9 mouse cellular contexts compared by ENCODE assay signal in genomic region chr4:46454097-46454864, GRCm38 (mm10). TPM values are rescaled to one million over a fixed set of nuclear protein-coding genes. Genes with fewer than 3 reads are reported as not detected.
DNase-seq lines count a peak whose midpoint lies in the region; ATAC-seq and TF ChIP-seq lines count a peak whose summit lies in the region.
"Had no signal": no experiment of that assay in that cellular context is flagged by ENCODE, and none has a peak within 500 bp of the region (broad histone marks: within the 10 kb centered on the region; RNA-seq: fewer than 3 reads in every experiment).

No protein-coding gene starts in this region.

- H3K4me2 ChIP-seq in midbrain, embryonic 12.5 days (replicated peaks): peak overlapping the region; percentile 83; the same call in 1 of the 2 replicates
- H3K4me2 ChIP-seq in midbrain, embryonic 11.5 days: no peak overlapping the region
- peak overlapping the region; percentile 84 for H3K4me2 ChIP-seq in forebrain, embryonic 11.5 days (ENCODE audit: low read depth, low read length, severe bottlenecking)

- TF ChIP-seq CTCF in bone marrow, adult 2 months (IDR thresholded peaks at IDR 0.05; ENCODE audit: control insufficient read depth, insufficient read depth, low read length): no peak

- no peaks in the 10 kb centered on the region for H3K36me3 ChIP-seq in midbrain, embryonic 12.5 days
- no peaks in the 10 kb centered on the region for H3K36me3 ChIP-seq in midbrain, embryonic 11.5 days (ENCODE audit: control insufficient read depth, insufficient read depth, low read length)
- H3K36me3 ChIP-seq in forebrain, embryonic 11.5 days (ENCODE audit: control insufficient read depth, insufficient read depth, low read length): no peaks in the 10 kb centered on the region; the same call in 1 of the 2 replicates

- no peak for DNase-seq in midbrain, embryonic 11.5 days (ENCODE audit: low spot score, missing footprints)
- no peak for DNase-seq in forebrain, embryonic 11.5 days (ENCODE audit: low spot score)
- DNase-seq in right cerebral cortex, adult 2 months (ENCODE audit: low spot score in 2 of 2): no peak
- DNase-seq in cerebellum, adult 8-10 months: no peak
- DNase-seq: adrenal gland, postnatal 10 days had no signal

- WGBS in midbrain, embryonic 12.5 days: 81% methylated on average over 5 of the region's 5 CpGs
- WGBS in midbrain, embryonic 11.5 days: 81% methylated on average over 5 of the region's 5 CpGs
- WGBS in bone marrow, adult 2 months: 25% methylated on average over 5 of the region's 5 CpGs
- whole genome bisulfite sequencing in forebrain, embryonic 11.5 days: 75% methylated on average over 5 of the region's 5 CpGs

- no peak overlapping the region for H3K9ac ChIP-seq in midbrain, embryonic 12.5 days (replicated peaks)
- H3K9ac ChIP-seq in midbrain, embryonic 11.5 days (ENCODE audit: low read length): no peak overlapping the region
- H3K9ac ChIP-seq in forebrain, embryonic 11.5 days (ENCODE audit: low read length): no peak overlapping the region

- ATAC-seq in midbrain, embryonic 12.5 days (ENCODE audit: low FRiP score, low read depth): no peak
- ATAC-seq in midbrain, embryonic 11.5 days (ENCODE audit: low FRiP score): no peak
- ATAC-seq in forebrain, embryonic 11.5 days (replicated peaks; ENCODE audit: low FRiP score): no peak
- peak; percentile 8 for ATAC-seq in megakaryocyte progenitor cell, adult 5-6 weeks (replicated peaks; ENCODE audit: poor library complexity)

- H3K4me3 ChIP-seq in midbrain, embryonic 12.5 days: no peak overlapping the region
- no peak overlapping the region for H3K4me3 ChIP-seq in midbrain, embryonic 11.5 days (ENCODE audit: low read depth, low read length)
- peak overlapping the region; percentile 17 for H3K4me3 ChIP-seq in bone marrow, adult 2 months (replicated peaks; ENCODE audit: control insufficient read depth, low read depth, low read length)
- no peak overlapping the region for H3K4me3 ChIP-seq in forebrain, embryonic 11.5 days (ENCODE audit: low read depth, low read length)

- no peak overlapping the region for H3K27ac ChIP-seq in midbrain, embryonic 12.5 days (replicated peaks)
- H3K27ac ChIP-seq in midbrain, embryonic 11.5 days (ENCODE audit: low read depth, low read length): no peak overlapping the region
- no peak overlapping the region; the same call in 1 of the 2 replicates for H3K27ac ChIP-seq in bone marrow, adult 2 months (ENCODE audit: control insufficient read depth, insufficient read depth, low read depth, low read length, poor library complexity)
- H3K27ac ChIP-seq in forebrain, embryonic 11.5 days (ENCODE audit: low read depth, low read length): no peak overlapping the region

- no peaks in the 10 kb centered on the region for H3K9me3 ChIP-seq in midbrain, embryonic 12.5 days
- H3K9me3 ChIP-seq in midbrain, embryonic 11.5 days (ENCODE audit: control insufficient read depth, low read length): no peaks in the 10 kb centered on the region
- H3K9me3 ChIP-seq in forebrain, embryonic 11.5 days (ENCODE audit: control insufficient read depth, low read length): no peaks in the 10 kb centered on the region

- H3K27me3 ChIP-seq in midbrain, embryonic 12.5 days: no peaks in the 10 kb centered on the region
- H3K27me3 ChIP-seq in midbrain, embryonic 11.5 days (ENCODE audit: control insufficient read depth, insufficient read depth, low read length): no peaks in the 10 kb centered on the region
- no peaks in the 10 kb centered on the region for H3K27me3 ChIP-seq in forebrain, embryonic 11.5 days (ENCODE audit: control insufficient read depth, insufficient read depth, low read length)

- peaks cover 31% of the 10 kb centered on the region for H3K4me1 ChIP-seq in midbrain, embryonic 12.5 days
- H3K4me1 ChIP-seq in midbrain, embryonic 11.5 days (ENCODE audit: control insufficient read depth, insufficient read depth, low read length): peaks cover 20% of the 10 kb centered on the region
- H3K4me1 ChIP-seq in bone marrow, adult 2 months (ENCODE audit: control insufficient read depth, insufficient read depth, low read length): peaks cover 6% of the 10 kb centered on the region; the same call in 1 of the 2 replicates
- peaks cover 14% of the 10 kb centered on the region for H3K4me1 ChIP-seq in forebrain, embryonic 11.5 days (replicated peaks; ENCODE audit: control insufficient read depth, insufficient read depth, low read length)

- no peak for TF ChIP-seq POLR2A in bone marrow, adult 2 months (IDR thresholded peaks at IDR 0.05; ENCODE audit: borderline replicate concordance, control insufficient read depth, low read depth, low read length)

RNA-seq across cellular contexts. Expression of gene Anp32b, which starts 3.6 kb away (rescaled TPM):
- 237 and 256 TPM in 2 replicates for polyA plus RNA-seq in midbrain, embryonic 12.5 days (2016; fragmentation: Nextera tagmentation; extraction: Ambion mirVana)
- polyA plus RNA-seq in midbrain, embryonic 11.5 days (2014; fragmentation: Nextera tagmentation; extraction: Ambion mirVana): 285 and 311 TPM in 2 replicates
- polyA plus RNA-seq in bone marrow, adult 2 months (2011; ENCODE audit: insufficient read depth, insufficient read length, low replicate concordance, missing spikeins): 614 and 712 TPM in 2 replicates
- polyA plus RNA-seq in forebrain, embryonic 11.5 days (2014; fragmentation: Nextera tagmentation; extraction: Ambion mirVana): 320 and 324 TPM in 2 replicates
- total RNA-seq in megakaryocyte progenitor cell, adult 5-6 weeks (2015): 743 and 817 TPM in 2 replicates
- total RNA-seq in megakaryocyte progenitor cell, adult 5-6 weeks (2017): 148 and 191 TPM in 2 replicates

RNA-seq across cellular contexts. Expression of gene Nans, which starts 34.8 kb away (rescaled TPM):
- polyA plus RNA-seq in midbrain, embryonic 12.5 days (2016; fragmentation: Nextera tagmentation; extraction: Ambion mirVana): 58.3 and 72.6 TPM in 2 replicates
- 76.0 and 76.5 TPM in 2 replicates for polyA plus RNA-seq in midbrain, embryonic 11.5 days (2014; fragmentation: Nextera tagmentation; extraction: Ambion mirVana)
- 28.9 and 33.9 TPM in 2 replicates for polyA plus RNA-seq in bone marrow, adult 2 months (2011; ENCODE audit: insufficient read depth, insufficient read length, low replicate concordance, missing spikeins)
- 63.8 and 70.8 TPM in 2 replicates for polyA plus RNA-seq in forebrain, embryonic 11.5 days (2014; fragmentation: Nextera tagmentation; extraction: Ambion mirVana)
- 71.5 and 73.9 TPM in 2 replicates for total RNA-seq in megakaryocyte progenitor cell, adult 5-6 weeks (2015)
- total RNA-seq in megakaryocyte progenitor cell, adult 5-6 weeks (2017): 83.3 and 84.5 TPM in 2 replicates

RNA-seq across cellular contexts. Expression of gene Hemgn, which starts 41.0 kb away (rescaled TPM):
- polyA plus RNA-seq in midbrain, embryonic 12.5 days (2016; fragmentation: Nextera tagmentation; extraction: Ambion mirVana): 2.6 and 3.6 TPM in 2 replicates
- 20.4 and 20.5 TPM in 2 replicates for polyA plus RNA-seq in midbrain, embryonic 11.5 days (2014; fragmentation: Nextera tagmentation; extraction: Ambion mirVana)
- polyA plus RNA-seq in bone marrow, adult 2 months (2011; ENCODE audit: insufficient read depth, insufficient read length, low replicate concordance, missing spikeins): 152 and 243 TPM in 2 replicates
- polyA plus RNA-seq in forebrain, embryonic 11.5 days (2014; fragmentation: Nextera tagmentation; extraction: Ambion mirVana): 19.7 and 21.0 TPM in 2 replicates
- total RNA-seq in megakaryocyte progenitor cell, adult 5-6 weeks (2015): 11.7 and 25.5 TPM in 2 replicates
- total RNA-seq in megakaryocyte progenitor cell, adult 5-6 weeks (2017): 9.6 and 20.6 TPM in 2 replicates
- total RNA-seq: layer of hippocampus, adult 18-20 months had no signal
